Mouse (Mus musculus): ENCODE data around the gene Rln3. TPM values are rescaled to one million over a fixed set of nuclear protein-coding genes. Genes with fewer than 3 reads are reported as not detected.

Gene Rln3
- polyA plus RNA-seq, 1 experiment from 2014 or later = 1.2 TPM

GRCm38 (mm10) chr8:84059226-84059625 lies 14.4 kb upstream of the Rln3 start:
- Histone ChIP-seq H3K9me3 (ENCODE audit: control insufficient read depth, low read length) (no peaks in the 10 kb centered on the region), H3K27ac (replicated peaks; ENCODE audit: low read depth, low read length) (no peak overlapping the region), H3K4me3 (replicated peaks; ENCODE audit: low read depth, low read length) (no peak overlapping the region), H3K36me3 (ENCODE audit: control insufficient read depth, insufficient read depth, low read length) (no peaks in the 10 kb centered on the region), H3K27me3 (ENCODE audit: control insufficient read depth, insufficient read depth, low read length) (no peaks in the 10 kb centered on the region), H3K4me1 (ENCODE audit: control insufficient read depth, insufficient read depth, low read length) (no peaks in the 10 kb centered on the region), H3K4me2 (ENCODE audit: low read length) (no peak overlapping the region), H3K9ac (replicated peaks; ENCODE audit: low read length) (no peak overlapping the region)
- WGBS = 90% methylated on average over 2 of the region's 2 CpGs
- DNase-seq (no peak), ATAC-seq (ENCODE audit: low FRiP score, low TSS enrichment) (no peak)

- DNase-seq (no peak), ATAC-seq (ENCODE audit: low FRiP score, low TSS enrichment) (no peak)
- Histone ChIP-seq H3K27me3 (ENCODE audit: control insufficient read depth, insufficient read depth, low read length) (no peaks in the 10 kb centered on the region), H3K9ac (replicated peaks; ENCODE audit: low read length) (no peak overlapping the region), H3K9me3 (ENCODE audit: control insufficient read depth, low read length) (no peaks in the 10 kb centered on the region), H3K27ac (replicated peaks; ENCODE audit: low read depth, low read length) (no peak overlapping the region), H3K4me1 (ENCODE audit: control insufficient read depth, insufficient read depth, low read length) (no peaks in the 10 kb centered on the region), H3K4me3 (replicated peaks; ENCODE audit: low read depth, low read length) (no peak overlapping the region), H3K36me3 (ENCODE audit: control insufficient read depth, insufficient read depth, low read length) (no peaks in the 10 kb centered on the region), H3K4me2 (ENCODE audit: low read length) (no peak overlapping the region)
- WGBS = 100% methylated on average over 1 of the region's 1 CpGs
Observed at GRCm38 (mm10) chr8:84057827-84058226, 13.0 kb upstream of the Rln3 start.

GRCm38 (mm10) chr8:84053229-84053628 lies 8.4 kb upstream of the Rln3 start:
- H3K4me2 ChIP-seq (ENCODE audit: low read length) = no peak overlapping the region
- H3K9ac ChIP-seq (replicated peaks; ENCODE audit: low read length) = no peak overlapping the region
- ATAC-seq (ENCODE audit: low FRiP score, low TSS enrichment) = no peak
- WGBS = 87% methylated on average over 5 of the region's 5 CpGs
- H3K27ac ChIP-seq (replicated peaks; ENCODE audit: low read depth, low read length) = no peak overlapping the region
- H3K9me3 ChIP-seq (ENCODE audit: control insufficient read depth, low read length) = no peaks in the 10 kb centered on the region
- H3K36me3 ChIP-seq (ENCODE audit: control insufficient read depth, insufficient read depth, low read length) = no peaks in the 10 kb centered on the region
- no peaks in the 10 kb centered on the region for H3K4me1 ChIP-seq (ENCODE audit: control insufficient read depth, insufficient read depth, low read length)
- no peaks in the 10 kb centered on the region for H3K27me3 ChIP-seq (ENCODE audit: control insufficient read depth, insufficient read depth, low read length)
- DNase-seq = no peak
- no peak overlapping the region for H3K4me3 ChIP-seq (replicated peaks; ENCODE audit: low read depth, low read length)

- Histone ChIP-seq H3K9ac (replicated peaks; ENCODE audit: low read length) (no peak overlapping the region), H3K4me1 (ENCODE audit: control insufficient read depth, insufficient read depth, low read length) (no peaks in the 10 kb centered on the region), H3K36me3 (ENCODE audit: control insufficient read depth, insufficient read depth, low read length) (no peaks in the 10 kb centered on the region), H3K4me2 (ENCODE audit: low read length) (no peak overlapping the region), H3K27ac (replicated peaks; ENCODE audit: low read depth, low read length) (no peak overlapping the region), H3K4me3 (replicated peaks; ENCODE audit: low read depth, low read length) (no peak overlapping the region), H3K27me3 (ENCODE audit: control insufficient read depth, insufficient read depth, low read length) (no peaks in the 10 kb centered on the region), H3K9me3 (ENCODE audit: control insufficient read depth, low read length) (no peaks in the 10 kb centered on the region)
- 68% methylated on average over 3 of the region's 3 CpGs for WGBS
- peak; percentile 32 for DNase-seq
- no peak for ATAC-seq (ENCODE audit: low FRiP score, low TSS enrichment)
Observed at GRCm38 (mm10) chr8:84052746-84053145, 7.9 kb upstream of the Rln3 start.

GRCm38 (mm10) chr8:84048171-84048570 lies 3.4 kb upstream of the Rln3 start:
- Histone ChIP-seq H3K4me1 (ENCODE audit: control insufficient read depth, insufficient read depth, low read length) (no peaks in the 10 kb centered on the region), H3K27ac (replicated peaks; ENCODE audit: low read depth, low read length) (no peak overlapping the region), H3K9ac (replicated peaks; ENCODE audit: low read length) (no peak overlapping the region), H3K36me3 (ENCODE audit: control insufficient read depth, insufficient read depth, low read length) (no peaks in the 10 kb centered on the region), H3K4me3 (replicated peaks; ENCODE audit: low read depth, low read length) (no peak overlapping the region), H3K9me3 (ENCODE audit: control insufficient read depth, low read length) (no peaks in the 10 kb centered on the region), H3K27me3 (ENCODE audit: control insufficient read depth, insufficient read depth, low read length) (peaks cover 26% of the 10 kb centered on the region), H3K4me2 (ENCODE audit: low read length) (no peak overlapping the region)
- ATAC-seq (ENCODE audit: low FRiP score, low TSS enrichment) (no peak), DNase-seq (no peak)
- WGBS = 87% methylated on average over 5 of the region's 5 CpGs

- Histone ChIP-seq H3K9ac (replicated peaks; ENCODE audit: low read length) (no peak overlapping the region), H3K9me3 (ENCODE audit: control insufficient read depth, low read length) (no peaks in the 10 kb centered on the region), H3K4me3 (replicated peaks; ENCODE audit: low read depth, low read length) (no peak overlapping the region), H3K4me2 (ENCODE audit: low read length) (no peak overlapping the region), H3K27me3 (ENCODE audit: control insufficient read depth, insufficient read depth, low read length) (peaks cover 43% of the 10 kb centered on the region), H3K4me1 (ENCODE audit: control insufficient read depth, insufficient read depth, low read length) (no peaks in the 10 kb centered on the region), H3K36me3 (ENCODE audit: control insufficient read depth, insufficient read depth, low read length) (no peaks in the 10 kb centered on the region), H3K27ac (replicated peaks; ENCODE audit: low read depth, low read length) (no peak overlapping the region)
- ATAC-seq (ENCODE audit: low FRiP score, low TSS enrichment) (no peak), DNase-seq (no peak)
- WGBS = 81% methylated on average over 3 of the region's 3 CpGs
Observed at GRCm38 (mm10) chr8:84046505-84046904, 1.7 kb upstream of the Rln3 start.

GRCm38 (mm10) chr8:84044103-84044502 lies 697 bp downstream of the Rln3 start:
- H3K4me2 ChIP-seq (ENCODE audit: low read length) = no peak overlapping the region
- no peak overlapping the region for H3K9ac ChIP-seq (replicated peaks; ENCODE audit: low read length)
- H3K27ac ChIP-seq (replicated peaks; ENCODE audit: low read depth, low read length) = no peak overlapping the region
- no peaks in the 10 kb centered on the region for H3K36me3 ChIP-seq (ENCODE audit: control insufficient read depth, insufficient read depth, low read length)
- no peaks in the 10 kb centered on the region for H3K4me1 ChIP-seq (ENCODE audit: control insufficient read depth, insufficient read depth, low read length)
- DNase-seq (no peak), ATAC-seq (ENCODE audit: low FRiP score, low TSS enrichment) (no peak)
- H3K9me3 ChIP-seq (ENCODE audit: control insufficient read depth, low read length) = no peaks in the 10 kb centered on the region
- peaks cover 54% of the 10 kb centered on the region for H3K27me3 ChIP-seq (ENCODE audit: control insufficient read depth, insufficient read depth, low read length)
- 2% methylated on average over 7 of the region's 7 CpGs for WGBS
- no peak overlapping the region for H3K4me3 ChIP-seq (replicated peaks; ENCODE audit: low read depth, low read length)

- H3K9me3 ChIP-seq (ENCODE audit: control insufficient read depth, low read length) = no peaks in the 10 kb centered on the region
- ATAC-seq (ENCODE audit: low FRiP score, low TSS enrichment) (no peak), DNase-seq (no peak)
- H3K4me3 ChIP-seq (replicated peaks; ENCODE audit: low read depth, low read length) = no peak overlapping the region
- H3K27ac ChIP-seq (replicated peaks; ENCODE audit: low read depth, low read length) = no peak overlapping the region
- H3K4me2 ChIP-seq (ENCODE audit: low read length) = no peak overlapping the region
- no peaks in the 10 kb centered on the region for H3K4me1 ChIP-seq (ENCODE audit: control insufficient read depth, insufficient read depth, low read length)
- H3K9ac ChIP-seq (replicated peaks; ENCODE audit: low read length) = no peak overlapping the region; the same call in 1 of the 2 replicates
- 40% methylated on average over 12 of the region's 12 CpGs for WGBS
- peaks cover 54% of the 10 kb centered on the region for H3K27me3 ChIP-seq (ENCODE audit: control insufficient read depth, insufficient read depth, low read length)
- no peaks in the 10 kb centered on the region for H3K36me3 ChIP-seq (ENCODE audit: control insufficient read depth, insufficient read depth, low read length)
Observed at GRCm38 (mm10) chr8:84042948-84043342, 1.9 kb downstream of the Rln3 start.

- WGBS = 3% methylated on average over 40 of the region's 40 CpGs
- Histone ChIP-seq H3K27ac (replicated peaks; ENCODE audit: low read depth, low read length) (no peak within 1 kb of the TSS), H3K4me1 (ENCODE audit: control insufficient read depth, insufficient read depth, low read length) (no peaks in the 10 kb centered on the region), H3K4me2 (ENCODE audit: low read length) (peak within 1 kb of the TSS; percentile 52), H3K9ac (replicated peaks; ENCODE audit: low read length) (peak within 1 kb of the TSS; percentile 29), H3K9me3 (ENCODE audit: control insufficient read depth, low read length) (no peaks in the 10 kb centered on the region), H3K27me3 (ENCODE audit: control insufficient read depth, insufficient read depth, low read length) (peaks cover 54% of the 10 kb centered on the region), H3K4me3 (replicated peaks; ENCODE audit: low read depth, low read length) (peak within 1 kb of the TSS; percentile 21), H3K36me3 (ENCODE audit: control insufficient read depth, insufficient read depth, low read length) (no peaks in the 10 kb centered on the region)
- ATAC-seq (ENCODE audit: low FRiP score, low TSS enrichment) (peak; percentile 50; the same call in 1 of the 2 replicates), DNase-seq (peak; percentile 81)
Observed at GRCm38 (mm10) chr8:84042066-84042947, 2.5 kb downstream of the Rln3 start, which contains the start of gene Il27ra. Gene Il27ra, minus strand, starts transcription at chr8:84042589.

All from midbrain, embryonic 14.5 days (tissue).